Mouse (Mus musculus) neutrophil, adult 59 days (primary cell): Measurements from ENCODE around the gene Creb3l1. TPM values are rescaled to one million over a fixed set of nuclear protein-coding genes. Genes with fewer than 3 reads are reported as not detected.

Experiments used
- total RNA-seq, 2 experiments: library from RNA; stranded (reverse); gene quantifications; 1 replicate in 1 of 2; 2 replicates in 1 of 2; pipeline ENCODE4 v1.2.4; 2023

Gene Creb3l1
- total RNA-seq, result 1 to 10 TPM; 2.0 to 2.8 TPM

GRCm38 (mm10) chr2:92024274-92024672 lies at the start of gene Creb3l1:
TSS of gene Creb3l1 (minus strand) at chr2:92024502.

GRCm38 (mm10) chr2:91975581-91976541 lies 48.4 kb downstream of the Creb3l1 start, which contains the start of gene Dgkz:
TSS of gene Dgkz (minus strand) at chr2:91975864.

GRCm38 (mm10) chr2:91945483-91945882 lies 78.8 kb downstream of the Creb3l1 start, which contains the start of gene Gm9821:
TSS of gene Gm9821 (plus strand) at chr2:91945703.

Other genes with a start within 250 kb of the Creb3l1 start
- not detected for gene Chrm4, start 97.3 kb downstream of the Creb3l1 start, total RNA-seq
- gene Mdk, start 92.2 kb downstream of the Creb3l1 start, total RNA-seq, result 1 to 10 TPM; 1.4 to 1.5 TPM
- gene Gm9821, start 78.8 kb downstream of the Creb3l1 start, total RNA-seq, result not detected
- gene Dgkz, start 48.6 kb downstream of the Creb3l1 start, total RNA-seq, result 100 to 1,000 TPM; 207 to 251 TPM
- gene Phf21a, start 68.6 kb upstream of the Creb3l1 start, total RNA-seq, result 100 to 1,000 TPM; 106 to 116 TPM